ENCODE assay signal across 8 mouse cellular contexts in the genomic region with DNA sequence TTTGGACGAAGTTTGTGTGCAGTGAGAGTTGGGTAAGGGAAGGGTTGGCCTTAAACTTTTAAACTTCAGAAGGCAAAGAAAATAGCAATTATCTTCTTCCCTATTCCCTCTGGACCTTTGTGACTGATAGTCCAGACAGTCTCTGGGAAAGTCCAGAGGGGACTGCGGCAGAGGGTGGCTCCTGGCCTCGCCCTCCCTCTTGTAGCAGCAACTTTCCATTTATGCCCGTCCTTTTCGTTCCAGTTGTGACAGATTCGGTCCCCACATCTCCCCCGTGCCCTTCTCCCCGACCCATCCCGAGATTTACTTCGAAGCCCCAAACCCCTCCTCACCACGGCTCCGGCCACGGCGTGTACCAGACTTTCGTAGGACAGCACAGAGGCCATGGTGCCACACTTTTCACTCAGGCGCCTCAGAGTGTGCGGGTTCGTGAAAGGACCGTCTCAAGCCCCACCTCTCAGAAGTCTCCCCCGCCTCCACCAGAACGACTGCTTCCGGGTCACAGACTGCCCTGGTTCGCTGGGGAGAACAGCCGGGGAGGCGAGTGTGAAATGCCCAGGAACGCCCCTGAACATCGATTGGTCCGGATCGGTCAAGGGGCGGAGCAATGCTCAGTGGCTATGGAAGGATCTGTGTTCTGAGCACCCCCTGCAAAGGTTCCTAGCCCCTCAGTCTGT. TPM values are rescaled to one million over a fixed set of nuclear protein-coding genes. Genes with fewer than 3 reads are reported as not detected.
DNase-seq lines count a peak whose midpoint lies in the region; ATAC-seq lines count a peak whose summit lies in the region.

A gene (minus strand): TSS at position 468 of the 677 bp plus-strand sequence.

- H3K9me3 ChIP-seq in hindbrain, embryonic 11.5 days (ENCODE audit: control insufficient read depth, low read length), result no peaks in the 10 kb centered on the region

- peak; percentile 97 for DNase-seq in MN1 (ENCODE audit: low spot score)
- peak; percentile 94 for DNase-seq in cerebellum, adult 9-10 months
- peak; percentile 87 to 93 for DNase-seq in frontal cortex, adult 2 months (ENCODE audit: extremely low spot score in 1 of 2, low spot score in 1 of 2)
- DNase-seq in hindbrain, embryonic 11.5 days (ENCODE audit: low spot score), result peak; percentile 95
- peak; percentile 94 for DNase-seq in layer of hippocampus, postnatal 10 days (ENCODE audit: low spot score in 2 of 2)
- peak; percentile 99 for DNase-seq in lung, postnatal 10 days
- peak; percentile 92 for DNase-seq in ovary, postnatal 36 days (ENCODE audit: low spot score)
- DNase-seq in thymus, postnatal 25 days, result peak; percentile 95

- H3K4me3 ChIP-seq in hindbrain, embryonic 11.5 days (ENCODE audit: low read depth, low read length), result peak within 1 kb of the TSS; percentile 65

- 1% methylated on average over 30 of the region's 30 CpGs for WGBS in hindbrain, embryonic 11.5 days

- H3K27me3 ChIP-seq in hindbrain, embryonic 11.5 days (ENCODE audit: control insufficient read depth, insufficient read depth, low read length), result no peaks in the 10 kb centered on the region

- no peaks in the 10 kb centered on the region; the same call in 1 of the 2 replicates for H3K4me1 ChIP-seq in hindbrain, embryonic 11.5 days (replicated peaks; ENCODE audit: control insufficient read depth, insufficient read depth, low read length)

- peak within 1 kb of the TSS; percentile 56; the same call in 1 of the 2 replicates for H3K27ac ChIP-seq in hindbrain, embryonic 11.5 days (ENCODE audit: low read depth, low read length)

- ATAC-seq in hindbrain, embryonic 11.5 days (ENCODE audit: low FRiP score), result peak; percentile 99

- no peaks in the 10 kb centered on the region for H3K36me3 ChIP-seq in hindbrain, embryonic 11.5 days (ENCODE audit: control insufficient read depth, insufficient read depth, low read length)

- H3K4me2 ChIP-seq in hindbrain, embryonic 11.5 days (replicated peaks; ENCODE audit: low read depth, low read length), result peak within 1 kb of the TSS; percentile 74

- peak within 1 kb of the TSS; percentile 77 for H3K9ac ChIP-seq in hindbrain, embryonic 11.5 days (ENCODE audit: low read depth, low read length)

RNA-seq across cellular contexts. Expression of the gene that starts here (rescaled TPM):
- 46.3 and 53.3 TPM in 2 replicates for polyA plus RNA-seq in frontal cortex, adult 2 months (2012; rRNA removed)
- 111 and 118 TPM in 2 replicates for polyA plus RNA-seq in hindbrain, embryonic 11.5 days (2014; fragmentation: Nextera tagmentation; extraction: Ambion mirVana)
- 10 to 100 TPM; 58.1 to 61.2 TPM for total RNA-seq in layer of hippocampus, postnatal 10 days (2021)

Comparison
In these comparisons a context has a peak if more than half of its experiments do, and no peak if none do; other contexts are left out.
1. Peak in every context shown above with its lines: DNase-seq, ATAC-seq, H3K4me3 ChIP-seq and H3K27ac ChIP-seq.